Mouse (Mus musculus): ENCODE measurements around the gene Ipo13. TPM values are rescaled to one million over a fixed set of nuclear protein-coding genes. Genes with fewer than 3 reads are reported as not detected.

The Ipo13 gene
- polyA plus RNA-seq, 1 experiment from 2014 or later = 68.5 TPM

GRCm38 (mm10) chr4:117890750-117891149 is 24.0 kb downstream of the Ipo13 start:
- no peak for ATAC-seq (ENCODE audit: low FRiP score, low read depth)
- Histone ChIP-seq H3K9me3 (no peaks in the 10 kb centered on the region), H3K36me3 (peaks cover 34% of the 10 kb centered on the region), H3K4me1 (peaks cover 22% of the 10 kb centered on the region), H3K27me3 (replicated peaks) (no peaks in the 10 kb centered on the region), H3K4me3 (0 out of 2 replicates have a peak overlapping the region, but pooled peaks have one; percentile 67), H3K9ac (no peak overlapping the region), H3K4me2 (replicated peaks) (peak overlapping the region; percentile 84), H3K27ac (no peak overlapping the region)
- WGBS = 74% methylated on average over 8 of the region's 8 CpGs

GRCm38 (mm10) chr4:117890031-117890430 is 24.8 kb downstream of the Ipo13 start:
- ATAC-seq (ENCODE audit: low FRiP score, low read depth) = no peak
- Histone ChIP-seq H3K4me3 (no peak overlapping the region), H3K4me2 (replicated peaks) (no peak overlapping the region), H3K9ac (no peak overlapping the region), H3K27ac (no peak overlapping the region), H3K27me3 (replicated peaks) (no peaks in the 10 kb centered on the region), H3K36me3 (peaks cover 34% of the 10 kb centered on the region), H3K4me1 (peaks cover 22% of the 10 kb centered on the region), H3K9me3 (no peaks in the 10 kb centered on the region)
- 90% methylated on average over 14 of the region's 14 CpGs for WGBS

- Histone ChIP-seq H3K9ac (no peak overlapping the region), H3K4me3 (no peak overlapping the region), H3K4me2 (replicated peaks) (no peak overlapping the region), H3K27me3 (replicated peaks) (no peaks in the 10 kb centered on the region), H3K27ac (no peak overlapping the region), H3K36me3 (peaks cover 34% of the 10 kb centered on the region), H3K4me1 (peaks cover 22% of the 10 kb centered on the region), H3K9me3 (no peaks in the 10 kb centered on the region)
- 95% methylated on average over 15 of the region's 15 CpGs for WGBS
- no peak for ATAC-seq (ENCODE audit: low FRiP score, low read depth)
These were observed 25.3 kb downstream of the Ipo13 start for GRCm38 (mm10) chr4:117889471-117889870.

GRCm38 (mm10) chr4:117887920-117888319 is 26.9 kb downstream of the Ipo13 start:
- H3K27ac ChIP-seq = no peak overlapping the region
- no peaks in the 10 kb centered on the region for H3K9me3 ChIP-seq
- peak overlapping the region; percentile 91 for H3K4me2 ChIP-seq (replicated peaks)
- H3K4me1 ChIP-seq = peaks cover 29% of the 10 kb centered on the region
- H3K27me3 ChIP-seq (replicated peaks) = no peaks in the 10 kb centered on the region
- H3K4me3 ChIP-seq = no peak overlapping the region
- H3K36me3 ChIP-seq = peaks cover 32% of the 10 kb centered on the region
- WGBS = 73% methylated on average over 2 of the region's 2 CpGs
- no peak for ATAC-seq (ENCODE audit: low FRiP score, low read depth)
- no peak overlapping the region for H3K9ac ChIP-seq

GRCm38 (mm10) chr4:117887133-117887532 is 27.7 kb downstream of the Ipo13 start, which contains the start of gene Atp6v0b:
Gene Atp6v0b (minus strand): TSS chr4:117887333.
- H3K9me3 ChIP-seq = no peaks in the 10 kb centered on the region
- H3K9ac ChIP-seq = peak within 1 kb of the TSS; percentile 87
- H3K27ac ChIP-seq = peak within 1 kb of the TSS; percentile 20; the same call in 1 of the 2 replicates
- peak; percentile 81 for ATAC-seq (ENCODE audit: low FRiP score, low read depth)
- H3K4me1 ChIP-seq = peaks cover 35% of the 10 kb centered on the region
- peak within 1 kb of the TSS; percentile 94 for H3K4me3 ChIP-seq
- H3K36me3 ChIP-seq = peaks cover 32% of the 10 kb centered on the region
- WGBS = under 1% methylated on average over 37 of the region's 37 CpGs
- no peaks in the 10 kb centered on the region for H3K27me3 ChIP-seq (replicated peaks)
- peak within 1 kb of the TSS; percentile 91 for H3K4me2 ChIP-seq (replicated peaks)

- Histone ChIP-seq H3K27ac (no peak overlapping the region), H3K4me2 (replicated peaks) (peak overlapping the region; percentile 91), H3K9me3 (no peaks in the 10 kb centered on the region), H3K36me3 (peaks cover 32% of the 10 kb centered on the region), H3K4me1 (peaks cover 40% of the 10 kb centered on the region), H3K4me3 (peak overlapping the region; percentile 94), H3K9ac (peak overlapping the region; percentile 87), H3K27me3 (replicated peaks) (no peaks in the 10 kb centered on the region)
- no peak for ATAC-seq (ENCODE audit: low FRiP score, low read depth)
- 2% methylated on average over 24 of the region's 24 CpGs for WGBS
These were observed 28.2 kb downstream of the Ipo13 start for GRCm38 (mm10) chr4:117886644-117887043.

- Histone ChIP-seq H3K4me1 (peaks cover 39% of the 10 kb centered on the region), H3K9ac (peak overlapping the region; percentile 87; the same call in 1 of the 2 replicates), H3K4me2 (replicated peaks) (peak overlapping the region; percentile 91), H3K9me3 (no peaks in the 10 kb centered on the region), H3K27me3 (replicated peaks) (no peaks in the 10 kb centered on the region), H3K27ac (no peak overlapping the region), H3K36me3 (peaks cover 32% of the 10 kb centered on the region), H3K4me3 (peak overlapping the region; percentile 94)
- WGBS = 82% methylated on average over 9 of the region's 9 CpGs
- no peak for ATAC-seq (ENCODE audit: low FRiP score, low read depth)
These were observed 28.8 kb downstream of the Ipo13 start for GRCm38 (mm10) chr4:117885994-117886393.

GRCm38 (mm10) chr4:117885093-117885492 is 29.7 kb downstream of the Ipo13 start:
- Histone ChIP-seq H3K27ac (no peak overlapping the region), H3K4me3 (no peak overlapping the region), H3K36me3 (peaks cover 29% of the 10 kb centered on the region), H3K9ac (no peak overlapping the region), H3K4me2 (replicated peaks) (no peak overlapping the region; the same call in 1 of the 2 replicates), H3K27me3 (replicated peaks) (no peaks in the 10 kb centered on the region), H3K4me1 (peaks cover 37% of the 10 kb centered on the region), H3K9me3 (no peaks in the 10 kb centered on the region)
- no peak for ATAC-seq (ENCODE audit: low FRiP score, low read depth)
- 93% methylated on average over 10 of the region's 10 CpGs for WGBS

- H3K9ac ChIP-seq = peak overlapping the region; percentile 93; the same call in 1 of the 2 replicates
- peaks cover 21% of the 10 kb centered on the region for H3K36me3 ChIP-seq
- H3K27me3 ChIP-seq (replicated peaks) = no peaks in the 10 kb centered on the region
- peaks cover 40% of the 10 kb centered on the region for H3K4me1 ChIP-seq
- peak overlapping the region; percentile 90; the same call in 1 of the 2 replicates for H3K4me3 ChIP-seq
- 100% methylated on average over 1 of the region's 1 CpGs for WGBS
- no peaks in the 10 kb centered on the region for H3K9me3 ChIP-seq
- ATAC-seq (ENCODE audit: low FRiP score, low read depth) = no peak
- no peak overlapping the region for H3K27ac ChIP-seq
- peak overlapping the region; percentile 91 for H3K4me2 ChIP-seq (replicated peaks)
These were observed 30.7 kb downstream of the Ipo13 start for GRCm38 (mm10) chr4:117884146-117884545.

- H3K27me3 ChIP-seq (replicated peaks) = no peaks in the 10 kb centered on the region
- H3K9ac ChIP-seq = peak within 1 kb of the TSS; percentile 93
- H3K36me3 ChIP-seq = peaks cover 24% of the 10 kb centered on the region
- 1% methylated on average over 81 of the region's 103 CpGs for WGBS
- H3K9me3 ChIP-seq = no peaks in the 10 kb centered on the region
- H3K4me3 ChIP-seq = peak within 1 kb of the TSS; percentile 90
- peak; percentile 57 for ATAC-seq (ENCODE audit: low FRiP score, low read depth)
- H3K4me2 ChIP-seq (replicated peaks) = peak within 1 kb of the TSS; percentile 91
- peaks cover 40% of the 10 kb centered on the region for H3K4me1 ChIP-seq
- H3K27ac ChIP-seq = no peak within 1 kb of the TSS; the same call in 1 of the 2 replicates
These were observed 31.8 kb downstream of the Ipo13 start, which contains the start of gene B4galt2 for GRCm38 (mm10) chr4:117882701-117883691. Gene B4galt2 (minus strand): TSS chr4:117883487.

- no peak overlapping the region for H3K9ac ChIP-seq
- peaks cover 23% of the 10 kb centered on the region for H3K4me1 ChIP-seq
- H3K27ac ChIP-seq = no peak overlapping the region
- peaks cover 40% of the 10 kb centered on the region for H3K36me3 ChIP-seq
- no peak overlapping the region for H3K4me3 ChIP-seq
- H3K9me3 ChIP-seq = no peaks in the 10 kb centered on the region
- no peak overlapping the region for H3K4me2 ChIP-seq (replicated peaks)
- ATAC-seq (ENCODE audit: low FRiP score, low read depth) = no peak
- WGBS = 78% methylated on average over 5 of the region's 5 CpGs
- no peaks in the 10 kb centered on the region for H3K27me3 ChIP-seq (replicated peaks)
These were observed 36.1 kb downstream of the Ipo13 start for GRCm38 (mm10) chr4:117878703-117879102.

- no peak for ATAC-seq (ENCODE audit: low FRiP score, low read depth)
- 60% methylated on average over 10 of the region's 10 CpGs for WGBS
- no peak overlapping the region for H3K27ac ChIP-seq
- no peaks in the 10 kb centered on the region for H3K27me3 ChIP-seq (replicated peaks)
- no peak overlapping the region for H3K4me3 ChIP-seq
- no peaks in the 10 kb centered on the region for H3K9me3 ChIP-seq
- H3K4me2 ChIP-seq (replicated peaks) = no peak overlapping the region
- H3K36me3 ChIP-seq = peaks cover 44% of the 10 kb centered on the region
- peaks cover 21% of the 10 kb centered on the region for H3K4me1 ChIP-seq
- no peak overlapping the region for H3K9ac ChIP-seq
These were observed 36.5 kb downstream of the Ipo13 start for GRCm38 (mm10) chr4:117878301-117878700.
